Mouse (Mus musculus): ENCODE measurements around the gene Olfr15. TPM values are rescaled to one million over a fixed set of nuclear protein-coding genes. Genes with fewer than 3 reads are reported as not detected.
A peak's percentile ranks its signal among the peaks of the same experiment; 100 is the strongest.

Olfr15 gene
- polyA plus RNA-seq, 1 experiment from 2014 or later = not detected

DNA sequence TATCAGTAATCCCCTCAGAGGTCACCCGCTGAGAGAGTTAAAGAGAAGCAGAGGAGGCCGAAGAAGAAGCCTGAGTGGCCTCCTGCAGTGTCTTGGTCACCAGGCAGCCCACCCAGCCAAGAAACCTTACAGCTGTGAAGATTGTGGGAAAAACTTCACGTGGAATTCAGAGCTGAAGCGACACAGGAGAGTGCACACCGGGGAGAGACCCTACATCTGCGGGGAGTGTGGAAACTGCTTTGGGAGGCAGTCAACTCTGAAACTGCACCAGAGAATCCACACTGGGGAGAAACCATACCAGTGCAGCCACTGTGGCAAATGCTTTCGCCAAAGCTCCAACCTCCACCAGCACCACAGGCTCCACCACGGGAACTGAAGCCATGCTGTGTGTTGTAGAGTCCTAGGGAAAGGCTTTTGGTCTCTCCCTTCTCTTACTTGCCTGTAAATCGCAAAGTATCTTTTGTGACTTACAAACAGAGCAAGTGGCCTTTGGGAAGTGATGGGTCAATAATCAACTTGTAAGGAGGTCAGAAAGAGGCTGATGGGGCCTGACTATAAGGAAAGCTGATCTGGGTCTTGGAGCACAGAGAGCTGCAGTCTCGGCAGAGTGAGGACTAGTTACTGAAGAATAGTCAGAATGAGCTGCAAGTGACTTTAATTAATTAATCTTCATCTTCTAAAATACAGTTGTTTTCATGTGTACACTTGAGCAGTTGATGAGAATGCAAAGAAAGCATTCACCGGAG lies 23.9 kb downstream of the Olfr15 start:
- H3K27ac ChIP-seq (replicated peaks; ENCODE audit: low read depth, low read length) = no peak overlapping the region
- no peak overlapping the region for H3K4me3 ChIP-seq (replicated peaks; ENCODE audit: low read depth, low read length)
- H3K9ac ChIP-seq (replicated peaks; ENCODE audit: low read length) = no peak overlapping the region
- no peaks in the 10 kb centered on the region for H3K9me3 ChIP-seq (ENCODE audit: control insufficient read depth, low read length)
- no peaks in the 10 kb centered on the region for H3K27me3 ChIP-seq (ENCODE audit: control insufficient read depth, insufficient read depth, low read length)
- no peaks in the 10 kb centered on the region for H3K36me3 ChIP-seq (ENCODE audit: control insufficient read depth, insufficient read depth, low read length)
- H3K4me2 ChIP-seq (ENCODE audit: low read length) = no peak overlapping the region
- no peak for DNase-seq
- 0 out of 2 replicates have a peak, but pooled peaks cover 2% of the 10 kb centered on the region for H3K4me1 ChIP-seq (ENCODE audit: control insufficient read depth, insufficient read depth, low read length)
- no peak for ATAC-seq (ENCODE audit: low FRiP score, low TSS enrichment)
- 38% methylated on average over 11 of the region's 11 CpGs for WGBS

DNA sequence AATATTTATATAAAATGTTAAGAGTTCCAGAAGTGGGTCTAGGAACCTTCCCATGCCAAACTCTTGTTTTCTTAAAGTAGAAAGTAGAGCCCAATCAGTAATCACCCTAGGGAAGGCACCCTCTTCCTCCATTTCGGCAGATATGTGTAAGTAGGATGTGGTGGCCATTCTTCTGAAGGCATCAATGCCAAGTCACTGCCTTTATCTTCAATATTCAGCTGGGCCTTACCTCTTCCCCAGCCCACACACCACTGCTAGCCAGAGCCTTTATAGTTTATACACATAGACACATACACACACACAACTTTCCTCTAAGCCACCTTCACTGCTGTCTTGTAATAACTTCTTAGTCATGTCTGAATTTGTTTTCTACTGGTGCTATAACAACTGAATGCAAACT lies 25.1 kb downstream of the Olfr15 start:
- Histone ChIP-seq H3K27ac (replicated peaks; ENCODE audit: low read depth, low read length) (no peak overlapping the region), H3K36me3 (ENCODE audit: control insufficient read depth, insufficient read depth, low read length) (peaks cover 6% of the 10 kb centered on the region), H3K9ac (replicated peaks; ENCODE audit: low read length) (no peak overlapping the region), H3K4me1 (ENCODE audit: control insufficient read depth, insufficient read depth, low read length) (0 out of 2 replicates have a peak, but pooled peaks cover 2% of the 10 kb centered on the region), H3K9me3 (ENCODE audit: control insufficient read depth, low read length) (no peaks in the 10 kb centered on the region), H3K4me2 (ENCODE audit: low read length) (no peak overlapping the region), H3K4me3 (replicated peaks; ENCODE audit: low read depth, low read length) (no peak overlapping the region), H3K27me3 (ENCODE audit: control insufficient read depth, insufficient read depth, low read length) (no peaks in the 10 kb centered on the region)
- DNase-seq = no peak
- ATAC-seq (ENCODE audit: low FRiP score, low TSS enrichment) = no peak
- 94% methylated on average over 1 of the region's 1 CpGs for WGBS

DNA sequence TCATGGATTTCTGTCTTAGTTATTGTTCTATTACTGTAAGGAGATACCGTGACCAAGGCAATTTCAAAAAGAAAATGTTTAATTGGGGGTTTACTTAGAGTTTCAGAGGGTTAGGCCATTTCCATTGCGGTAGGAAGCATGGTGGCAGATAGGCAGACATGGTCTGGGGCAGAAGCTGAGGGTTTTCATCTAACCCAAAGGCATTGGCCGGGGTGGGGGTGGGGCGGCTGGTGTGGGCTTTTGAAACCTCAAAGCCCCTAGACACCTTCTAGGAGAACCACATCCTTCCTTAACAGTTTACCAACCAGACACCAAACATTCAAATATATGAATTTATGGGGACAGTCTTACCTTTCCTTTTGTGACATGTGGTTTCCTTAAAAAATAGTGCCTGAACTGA lies 28.6 kb downstream of the Olfr15 start:
- no peak overlapping the region for H3K4me3 ChIP-seq (replicated peaks; ENCODE audit: low read depth, low read length)

DNA sequence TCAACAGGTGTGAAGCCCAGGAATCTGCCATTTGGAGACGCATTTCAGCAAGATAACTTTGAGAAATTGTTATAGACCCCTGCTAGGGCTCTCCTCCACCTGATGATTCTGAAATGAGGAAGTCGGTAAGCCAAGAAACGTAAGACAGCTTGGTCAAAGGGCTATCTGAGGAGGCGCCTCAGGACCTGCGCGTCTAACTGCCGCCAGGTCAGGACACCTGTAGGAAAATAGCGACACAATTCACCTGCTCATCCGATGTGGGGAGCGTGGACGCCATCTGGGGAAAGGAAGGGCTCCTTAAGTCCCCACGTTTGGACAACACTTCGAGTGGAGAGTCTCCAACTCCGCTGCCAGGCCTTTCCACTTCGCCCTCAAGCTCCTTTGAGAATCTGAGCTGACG lies 41.1 kb downstream of the Olfr15 start:
- DNase-seq (no peak), ATAC-seq (ENCODE audit: low FRiP score, low TSS enrichment) (peak; percentile 32)
- Histone ChIP-seq H3K27me3 (ENCODE audit: control insufficient read depth, insufficient read depth, low read length) (no peaks in the 10 kb centered on the region), H3K4me1 (ENCODE audit: control insufficient read depth, insufficient read depth, low read length) (peaks cover 13% of the 10 kb centered on the region), H3K4me2 (ENCODE audit: low read length) (peak overlapping the region; percentile 93), H3K9ac (replicated peaks; ENCODE audit: low read length) (peak overlapping the region; percentile 63), H3K27ac (replicated peaks; ENCODE audit: low read depth, low read length) (no peak overlapping the region), H3K9me3 (ENCODE audit: control insufficient read depth, low read length) (no peaks in the 10 kb centered on the region), H3K4me3 (replicated peaks; ENCODE audit: low read depth, low read length) (peak overlapping the region; percentile 57), H3K36me3 (ENCODE audit: control insufficient read depth, insufficient read depth, low read length) (peaks cover 19% of the 10 kb centered on the region)
- WGBS = 2% methylated on average over 16 of the region's 16 CpGs

More for the DNA sequence above, 28.6 kb downstream of the Olfr15 start:
- no peaks in the 10 kb centered on the region for H3K9me3 ChIP-seq (ENCODE audit: control insufficient read depth, low read length)
- H3K4me1 ChIP-seq (ENCODE audit: control insufficient read depth, insufficient read depth, low read length) = no peaks in the 10 kb centered on the region
- H3K9ac ChIP-seq (replicated peaks; ENCODE audit: low read length) = no peak overlapping the region
- no peaks in the 10 kb centered on the region for H3K27me3 ChIP-seq (ENCODE audit: control insufficient read depth, insufficient read depth, low read length)
- no peak overlapping the region for H3K27ac ChIP-seq (replicated peaks; ENCODE audit: low read depth, low read length)
- H3K4me2 ChIP-seq (ENCODE audit: low read length) = no peak overlapping the region
- DNase-seq = no peak
- peaks cover 27% of the 10 kb centered on the region for H3K36me3 ChIP-seq (ENCODE audit: control insufficient read depth, insufficient read depth, low read length)
- ATAC-seq (ENCODE audit: low FRiP score, low TSS enrichment) = no peak
- 96% methylated on average over 4 of the region's 4 CpGs for WGBS

DNA sequence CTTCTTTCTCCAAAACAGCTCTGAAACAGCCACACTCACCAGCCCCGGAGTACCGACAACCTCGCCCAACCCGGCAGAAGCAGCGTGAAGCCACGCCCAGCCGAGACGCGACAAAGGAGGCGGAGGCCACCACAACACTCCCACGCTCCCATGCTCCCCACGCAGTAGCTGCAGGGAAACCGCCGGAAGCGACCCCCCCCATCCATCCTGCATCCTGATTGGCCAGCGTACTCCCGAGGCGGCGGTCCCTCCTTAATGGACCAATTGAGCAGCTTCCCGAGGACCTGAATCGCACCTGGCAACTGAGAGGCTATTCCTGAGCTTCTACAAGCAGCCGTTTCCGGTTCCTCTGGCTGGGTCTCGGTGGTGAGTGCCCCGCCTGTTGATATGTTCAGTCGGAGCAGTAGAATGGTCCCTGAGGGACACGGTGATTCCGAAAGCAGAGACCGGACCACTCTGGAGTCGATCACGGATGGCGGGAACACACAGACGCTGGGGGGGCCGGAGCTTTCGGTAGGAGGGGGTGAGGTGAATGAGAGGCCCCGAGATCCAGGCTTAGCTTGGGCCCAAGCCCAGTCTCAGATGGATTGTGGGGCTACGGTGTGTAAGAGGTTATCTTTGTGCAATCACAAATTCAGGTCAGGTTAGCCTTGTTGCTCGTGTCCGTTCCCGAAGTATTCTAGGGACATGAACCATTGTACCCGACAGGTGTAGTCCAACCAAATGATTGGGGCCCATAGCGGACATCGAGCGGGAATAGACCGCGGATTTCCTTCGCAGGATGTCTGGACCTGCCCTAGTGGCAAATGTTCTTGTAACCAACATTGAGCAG lies 41.8 kb downstream of the Olfr15 start, which contains the start of gene Naa60:
Gene Naa60, plus strand, starts transcription at position 160 of the 832 bp plus-strand sequence.
- Histone ChIP-seq H3K4me1 (ENCODE audit: control insufficient read depth, insufficient read depth, low read length) (peaks cover 13% of the 10 kb centered on the region), H3K4me3 (replicated peaks; ENCODE audit: low read depth, low read length) (peak within 1 kb of the TSS; percentile 57), H3K9ac (replicated peaks; ENCODE audit: low read length) (peak within 1 kb of the TSS; percentile 63), H3K27me3 (ENCODE audit: control insufficient read depth, insufficient read depth, low read length) (no peaks in the 10 kb centered on the region), H3K36me3 (ENCODE audit: control insufficient read depth, insufficient read depth, low read length) (peaks cover 19% of the 10 kb centered on the region), H3K4me2 (ENCODE audit: low read length) (peak within 1 kb of the TSS; percentile 93), H3K9me3 (ENCODE audit: control insufficient read depth, low read length) (no peaks in the 10 kb centered on the region), H3K27ac (replicated peaks; ENCODE audit: low read depth, low read length) (peak within 1 kb of the TSS; percentile 58; the same call in 1 of the 2 replicates)
- 4% methylated on average over 47 of the region's 47 CpGs for WGBS
- ATAC-seq (ENCODE audit: low FRiP score, low TSS enrichment) (peak; percentile 98), DNase-seq (peak; percentile 93)

DNA sequence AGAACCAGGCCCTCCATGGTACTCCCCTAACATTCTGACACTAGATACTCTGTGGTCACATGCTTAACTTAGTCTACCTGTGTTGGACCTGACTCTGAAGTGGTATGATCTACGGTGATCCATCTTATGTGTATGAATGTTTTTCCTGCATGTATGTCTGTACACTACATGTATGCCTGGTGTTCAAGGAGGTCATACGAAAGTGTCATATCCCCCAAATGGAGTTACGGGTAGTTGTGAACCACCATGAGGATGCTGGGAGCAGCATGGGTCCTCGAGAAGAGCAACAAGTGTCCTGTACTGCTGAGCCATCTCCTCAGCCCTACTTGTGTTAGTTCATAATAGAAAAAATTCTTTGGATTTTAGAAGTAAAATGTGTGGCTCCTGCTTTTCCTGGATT lies 45.7 kb downstream of the Olfr15 start:
- H3K9me3 ChIP-seq (ENCODE audit: control insufficient read depth, low read length) = no peaks in the 10 kb centered on the region
- no peaks in the 10 kb centered on the region for H3K27me3 ChIP-seq (ENCODE audit: control insufficient read depth, insufficient read depth, low read length)
- 95% methylated on average over 4 of the region's 4 CpGs for WGBS
- no peak overlapping the region for H3K4me3 ChIP-seq (replicated peaks; ENCODE audit: low read depth, low read length)
- H3K4me1 ChIP-seq (ENCODE audit: control insufficient read depth, insufficient read depth, low read length) = peaks cover 13% of the 10 kb centered on the region
- no peak for ATAC-seq (ENCODE audit: low FRiP score, low TSS enrichment)
- no peak overlapping the region for H3K9ac ChIP-seq (replicated peaks; ENCODE audit: low read length)
- H3K4me2 ChIP-seq (ENCODE audit: low read length) = no peak overlapping the region
- H3K36me3 ChIP-seq (ENCODE audit: control insufficient read depth, insufficient read depth, low read length) = no peaks in the 10 kb centered on the region; the same call in 1 of the 2 replicates
- DNase-seq = no peak
- no peak overlapping the region for H3K27ac ChIP-seq (replicated peaks; ENCODE audit: low read depth, low read length)

DNA sequence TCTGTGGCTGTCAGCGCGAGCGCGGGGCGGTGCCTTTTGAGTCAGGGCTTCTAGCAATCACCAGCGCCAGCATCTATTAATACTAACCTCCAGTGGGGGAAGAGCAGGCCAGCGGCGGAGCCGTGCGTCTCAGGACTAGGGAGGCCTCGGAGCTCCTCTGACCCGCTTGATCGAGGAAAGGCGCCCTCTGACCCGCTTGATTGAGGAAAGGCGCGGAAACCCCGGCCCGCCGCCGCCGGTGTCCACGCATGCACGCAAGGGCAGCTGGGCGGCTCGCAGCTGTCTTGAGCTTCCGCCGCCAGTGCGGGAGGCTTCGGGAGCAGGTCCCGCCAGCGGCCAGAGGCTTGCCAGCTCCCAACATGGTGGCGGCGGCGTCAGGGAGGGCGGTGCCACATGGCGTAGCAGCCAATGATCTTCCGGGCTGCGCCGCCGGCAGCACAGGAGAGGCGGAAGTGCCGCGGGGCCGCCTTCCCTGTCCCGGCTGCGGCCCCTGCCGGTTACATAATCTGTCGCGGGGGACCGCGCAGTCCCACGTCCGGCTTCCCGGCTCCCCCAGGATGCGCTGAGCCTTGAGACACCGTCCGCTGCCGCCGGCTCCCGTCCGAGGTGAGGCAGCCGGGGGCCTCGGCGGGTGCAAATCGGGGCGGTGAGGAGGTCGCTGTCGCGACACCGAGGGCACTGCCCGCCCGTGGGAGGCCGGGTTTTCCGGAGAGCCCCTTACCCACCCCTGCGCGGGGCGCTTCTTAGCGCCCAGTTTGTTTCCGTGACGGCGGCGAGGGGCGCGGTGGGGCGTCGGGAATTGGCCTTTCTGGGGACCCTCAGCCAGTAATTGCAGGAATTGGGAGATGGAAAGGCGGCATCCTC lies 53.8 kb downstream of the Olfr15 start, which contains the start of the genes Zfp597 and Gm20695:
Gene Zfp597, minus strand, starts transcription at position 361 of the 864 bp plus-strand sequence.
Gene Gm20695, plus strand, starts transcription at position 448 of the 864 bp plus-strand sequence.
- Histone ChIP-seq H3K27ac (replicated peaks; ENCODE audit: low read depth, low read length) (peak within 1 kb of the TSS; percentile 95), H3K36me3 (ENCODE audit: control insufficient read depth, insufficient read depth, low read length) (no peaks in the 10 kb centered on the region), H3K4me3 (replicated peaks; ENCODE audit: low read depth, low read length) (peak within 1 kb of the TSS; percentile 92), H3K27me3 (ENCODE audit: control insufficient read depth, insufficient read depth, low read length) (no peaks in the 10 kb centered on the region), H3K4me2 (ENCODE audit: low read length) (peak within 1 kb of the TSS; percentile 82), H3K9me3 (ENCODE audit: control insufficient read depth, low read length) (no peaks in the 10 kb centered on the region), H3K4me1 (ENCODE audit: control insufficient read depth, insufficient read depth, low read length) (peaks cover 14% of the 10 kb centered on the region), H3K9ac (replicated peaks; ENCODE audit: low read length) (peak within 1 kb of the TSS; percentile 88)
- DNase-seq (peak; percentile 97), ATAC-seq (ENCODE audit: low FRiP score, low TSS enrichment) (peak; percentile 99)
- WGBS = under 1% methylated on average over 88 of the region's 88 CpGs
